Mouse (Mus musculus): ENCODE results near the gene Tmem136. TPM values are rescaled to one million over a fixed set of nuclear protein-coding genes. Genes with fewer than 3 reads are reported as not detected.

The Tmem136 gene
- polyA plus RNA-seq, 1 experiment from 2014 or later, result 11.1 TPM

GRCm38 (mm10) chr9:43114833-43115232 lies 1.5 kb downstream of the Tmem136 start:
- 89% methylated on average over 4 of the region's 4 CpGs for WGBS
- no peak overlapping the region for H3K27ac ChIP-seq
- ATAC-seq (ENCODE audit: low FRiP score) (no peak), DNase-seq (ENCODE audit: low spot score) (no peak)
- peaks cover 10% of the 10 kb centered on the region for H3K4me1 ChIP-seq (replicated peaks; ENCODE audit: control insufficient read depth, insufficient read depth, low read length)
- no peak overlapping the region for H3K4me3 ChIP-seq (replicated peaks; ENCODE audit: low read length)
- H3K9ac ChIP-seq, result no peak overlapping the region
- peaks cover 18% of the 10 kb centered on the region for H3K36me3 ChIP-seq (replicated peaks; ENCODE audit: control insufficient read depth, insufficient read depth)
- H3K4me2 ChIP-seq (replicated peaks), result peak overlapping the region; percentile 68
- H3K9me3 ChIP-seq (ENCODE audit: control insufficient read depth, low read length), result no peaks in the 10 kb centered on the region
- H3K27me3 ChIP-seq (ENCODE audit: control insufficient read depth, insufficient read depth, low read length), result no peaks in the 10 kb centered on the region

- WGBS, result 79% methylated on average over 8 of the region's 8 CpGs
- Histone ChIP-seq H3K36me3 (replicated peaks; ENCODE audit: control insufficient read depth, insufficient read depth) (peaks cover 25% of the 10 kb centered on the region), H3K27me3 (ENCODE audit: control insufficient read depth, insufficient read depth, low read length) (no peaks in the 10 kb centered on the region), H3K4me2 (replicated peaks) (no peak overlapping the region), H3K4me1 (replicated peaks; ENCODE audit: control insufficient read depth, insufficient read depth, low read length) (peaks cover 5% of the 10 kb centered on the region), H3K9me3 (ENCODE audit: control insufficient read depth, low read length) (no peaks in the 10 kb centered on the region), H3K27ac (no peak overlapping the region), H3K9ac (no peak overlapping the region), H3K4me3 (replicated peaks; ENCODE audit: low read length) (no peak overlapping the region)
- no peak for DNase-seq (ENCODE audit: low spot score)
- no peak for ATAC-seq (ENCODE audit: low FRiP score)
These were observed 5.9 kb downstream of the Tmem136 start for GRCm38 (mm10) chr9:43110286-43110980.

GRCm38 (mm10) chr9:43109125-43109524 lies 7.2 kb downstream of the Tmem136 start:
- Histone ChIP-seq H3K27me3 (ENCODE audit: control insufficient read depth, insufficient read depth, low read length) (no peaks in the 10 kb centered on the region), H3K4me3 (replicated peaks; ENCODE audit: low read length) (no peak overlapping the region), H3K4me2 (replicated peaks) (no peak overlapping the region), H3K9ac (no peak overlapping the region), H3K36me3 (replicated peaks; ENCODE audit: control insufficient read depth, insufficient read depth) (peaks cover 25% of the 10 kb centered on the region), H3K27ac (no peak overlapping the region), H3K9me3 (ENCODE audit: control insufficient read depth, low read length) (no peaks in the 10 kb centered on the region), H3K4me1 (replicated peaks; ENCODE audit: control insufficient read depth, insufficient read depth, low read length) (peaks cover 7% of the 10 kb centered on the region)
- ATAC-seq (ENCODE audit: low FRiP score), result no peak
- whole genome bisulfite sequencing, result 88% methylated on average over 7 of the region's 7 CpGs
- no peak for DNase-seq (ENCODE audit: low spot score)

GRCm38 (mm10) chr9:43108721-43109120 lies 7.6 kb downstream of the Tmem136 start:
- H3K27me3 ChIP-seq (ENCODE audit: control insufficient read depth, insufficient read depth, low read length), result no peaks in the 10 kb centered on the region
- no peak overlapping the region for H3K4me2 ChIP-seq (replicated peaks)
- peaks cover 25% of the 10 kb centered on the region for H3K36me3 ChIP-seq (replicated peaks; ENCODE audit: control insufficient read depth, insufficient read depth)
- WGBS, result 84% methylated on average over 3 of the region's 3 CpGs
- H3K9ac ChIP-seq, result no peak overlapping the region
- ATAC-seq (ENCODE audit: low FRiP score), result no peak
- no peak for DNase-seq (ENCODE audit: low spot score)
- H3K9me3 ChIP-seq (ENCODE audit: control insufficient read depth, low read length), result no peaks in the 10 kb centered on the region
- no peak overlapping the region for H3K27ac ChIP-seq
- peaks cover 11% of the 10 kb centered on the region for H3K4me1 ChIP-seq (replicated peaks; ENCODE audit: control insufficient read depth, insufficient read depth, low read length)
- H3K4me3 ChIP-seq (replicated peaks; ENCODE audit: low read length), result no peak overlapping the region

- Histone ChIP-seq H3K4me2 (replicated peaks) (no peak overlapping the region), H3K9me3 (ENCODE audit: control insufficient read depth, low read length) (no peaks in the 10 kb centered on the region), H3K9ac (no peak overlapping the region), H3K27me3 (ENCODE audit: control insufficient read depth, insufficient read depth, low read length) (no peaks in the 10 kb centered on the region), H3K4me1 (replicated peaks; ENCODE audit: control insufficient read depth, insufficient read depth, low read length) (peaks cover 17% of the 10 kb centered on the region), H3K36me3 (replicated peaks; ENCODE audit: control insufficient read depth, insufficient read depth) (peaks cover 25% of the 10 kb centered on the region), H3K27ac (no peak overlapping the region), H3K4me3 (replicated peaks; ENCODE audit: low read length) (no peak overlapping the region)
- DNase-seq (ENCODE audit: low spot score), result no peak
- ATAC-seq (ENCODE audit: low FRiP score), result no peak
- WGBS, result 93% methylated on average over 1 of the region's 1 CpGs
These were observed 8.3 kb downstream of the Tmem136 start for GRCm38 (mm10) chr9:43108081-43108480.

- Histone ChIP-seq H3K4me1 (replicated peaks; ENCODE audit: control insufficient read depth, insufficient read depth, low read length) (peaks cover 20% of the 10 kb centered on the region), H3K9me3 (ENCODE audit: control insufficient read depth, low read length) (no peaks in the 10 kb centered on the region), H3K4me2 (replicated peaks) (no peak overlapping the region), H3K4me3 (replicated peaks; ENCODE audit: low read length) (no peak overlapping the region), H3K27me3 (ENCODE audit: control insufficient read depth, insufficient read depth, low read length) (no peaks in the 10 kb centered on the region), H3K36me3 (replicated peaks; ENCODE audit: control insufficient read depth, insufficient read depth) (peaks cover 25% of the 10 kb centered on the region), H3K9ac (no peak overlapping the region), H3K27ac (no peak overlapping the region)
- 62% methylated on average over 5 of the region's 5 CpGs for WGBS
- DNase-seq (ENCODE audit: low spot score), result no peak
- ATAC-seq (ENCODE audit: low FRiP score), result no peak
These were observed 8.8 kb downstream of the Tmem136 start for GRCm38 (mm10) chr9:43107555-43107954.

GRCm38 (mm10) chr9:43107187-43107517 lies 9.2 kb downstream of the Tmem136 start, which contains the start of gene Arhgef12:
Gene Arhgef12 (minus strand): TSS chr9:43107239.
- 36% methylated on average over 10 of the region's 10 CpGs for WGBS
- H3K4me1 ChIP-seq (replicated peaks; ENCODE audit: control insufficient read depth, insufficient read depth, low read length), result peaks cover 22% of the 10 kb centered on the region
- peaks cover 25% of the 10 kb centered on the region for H3K36me3 ChIP-seq (replicated peaks; ENCODE audit: control insufficient read depth, insufficient read depth)
- H3K9me3 ChIP-seq (ENCODE audit: control insufficient read depth, low read length), result no peaks in the 10 kb centered on the region
- peak; percentile 68 for DNase-seq (ENCODE audit: low spot score)
- H3K4me3 ChIP-seq (replicated peaks; ENCODE audit: low read length), result peak within 1 kb of the TSS; percentile 87
- peak within 1 kb of the TSS; percentile 89 for H3K9ac ChIP-seq
- H3K27me3 ChIP-seq (ENCODE audit: control insufficient read depth, insufficient read depth, low read length), result no peaks in the 10 kb centered on the region
- peak within 1 kb of the TSS; percentile 82 for H3K27ac ChIP-seq
- peak within 1 kb of the TSS; percentile 96 for H3K4me2 ChIP-seq (replicated peaks)
- no peak for ATAC-seq (ENCODE audit: low FRiP score)

GRCm38 (mm10) chr9:43106426-43107186 lies 9.8 kb downstream of the Tmem136 start:
- ATAC-seq (ENCODE audit: low FRiP score), result peak; percentile 52
- H3K36me3 ChIP-seq (replicated peaks; ENCODE audit: control insufficient read depth, insufficient read depth), result peaks cover 23% of the 10 kb centered on the region

GRCm38 (mm10) chr9:43105664-43106361 lies 10.6 kb downstream of the Tmem136 start:
- ATAC-seq (ENCODE audit: low FRiP score) (peak; percentile 87), DNase-seq (ENCODE audit: low spot score) (peak; percentile 89)
- H3K4me2 ChIP-seq (replicated peaks), result peak overlapping the region; percentile 96
- peaks cover 16% of the 10 kb centered on the region for H3K36me3 ChIP-seq (replicated peaks; ENCODE audit: control insufficient read depth, insufficient read depth)
- peak overlapping the region; percentile 87 for H3K4me3 ChIP-seq (replicated peaks; ENCODE audit: low read length)
- H3K27me3 ChIP-seq (ENCODE audit: control insufficient read depth, insufficient read depth, low read length), result no peaks in the 10 kb centered on the region
- no peaks in the 10 kb centered on the region for H3K9me3 ChIP-seq (ENCODE audit: control insufficient read depth, low read length)
- H3K9ac ChIP-seq, result peak overlapping the region; percentile 89
- H3K4me1 ChIP-seq (replicated peaks; ENCODE audit: control insufficient read depth, insufficient read depth, low read length), result peaks cover 25% of the 10 kb centered on the region
- 0% methylated on average over 59 of the region's 91 CpGs for WGBS
- peak overlapping the region; percentile 82 for H3K27ac ChIP-seq

More at GRCm38 (mm10) chr9:43106426-43107186, 9.8 kb downstream of the Tmem136 start:
- whole genome bisulfite sequencing, result 22% methylated on average over 22 of the region's 22 CpGs
- H3K4me1 ChIP-seq (replicated peaks; ENCODE audit: control insufficient read depth, insufficient read depth, low read length), result peaks cover 25% of the 10 kb centered on the region
- H3K27ac ChIP-seq, result peak overlapping the region; percentile 82
- H3K9me3 ChIP-seq (ENCODE audit: control insufficient read depth, low read length), result no peaks in the 10 kb centered on the region
- H3K4me3 ChIP-seq (replicated peaks; ENCODE audit: low read length), result peak overlapping the region; percentile 87
- peak overlapping the region; percentile 89 for H3K9ac ChIP-seq
- peak overlapping the region; percentile 96 for H3K4me2 ChIP-seq (replicated peaks)
- DNase-seq (ENCODE audit: low spot score), result no peak
- no peaks in the 10 kb centered on the region for H3K27me3 ChIP-seq (ENCODE audit: control insufficient read depth, insufficient read depth, low read length)
